Mouse (Mus musculus): ENCODE data around the gene Ap1m1. TPM values are rescaled to one million over a fixed set of nuclear protein-coding genes. Genes with fewer than 3 reads are reported as not detected.

Gene Ap1m1
- polyA plus RNA-seq, 1 experiment from 2014 or later = 207 TPM

- WGBS = 65% methylated on average over 1 of the region's 1 CpGs
- H3K27ac ChIP-seq = no peak overlapping the region
- no peak for ATAC-seq (ENCODE audit: low FRiP score, low read depth)
These were observed 33.4 kb downstream of the Ap1m1 start for GRCm38 (mm10) chr8:72273111-72273770.

GRCm38 (mm10) chr8:72273807-72274206 is 34.0 kb downstream of the Ap1m1 start:
- Histone ChIP-seq H3K36me3 (no peaks in the 10 kb centered on the region), H3K9ac (no peak overlapping the region), H3K4me3 (no peak overlapping the region), H3K9me3 (no peaks in the 10 kb centered on the region), H3K4me1 (no peaks in the 10 kb centered on the region), H3K27me3 (replicated peaks) (no peaks in the 10 kb centered on the region), H3K4me2 (replicated peaks) (no peak overlapping the region), H3K27ac (no peak overlapping the region)
- no peak for ATAC-seq (ENCODE audit: low FRiP score, low read depth)
- 76% methylated on average over 5 of the region's 5 CpGs for WGBS

More at GRCm38 (mm10) chr8:72273111-72273770, 33.4 kb downstream of the Ap1m1 start:
- H3K4me1 ChIP-seq = no peaks in the 10 kb centered on the region
- no peak overlapping the region for H3K9ac ChIP-seq
- H3K9me3 ChIP-seq = no peaks in the 10 kb centered on the region
- no peak overlapping the region for H3K4me2 ChIP-seq (replicated peaks)
- H3K4me3 ChIP-seq = no peak overlapping the region
- H3K36me3 ChIP-seq = no peaks in the 10 kb centered on the region
- H3K27me3 ChIP-seq (replicated peaks) = no peaks in the 10 kb centered on the region

- H3K27me3 ChIP-seq (replicated peaks) = no peaks in the 10 kb centered on the region
- H3K9ac ChIP-seq = no peak overlapping the region
- no peaks in the 10 kb centered on the region for H3K4me1 ChIP-seq
- H3K36me3 ChIP-seq = no peaks in the 10 kb centered on the region
- 86% methylated on average over 3 of the region's 3 CpGs for WGBS
- H3K4me2 ChIP-seq (replicated peaks) = no peak overlapping the region
- no peak for ATAC-seq (ENCODE audit: low FRiP score, low read depth)
- H3K27ac ChIP-seq = no peak overlapping the region
- no peak overlapping the region for H3K4me3 ChIP-seq
- H3K9me3 ChIP-seq = no peaks in the 10 kb centered on the region
These were observed 37.4 kb downstream of the Ap1m1 start for GRCm38 (mm10) chr8:72277244-72277643.

- H3K36me3 ChIP-seq = no peaks in the 10 kb centered on the region
- no peaks in the 10 kb centered on the region for H3K9me3 ChIP-seq
- H3K9ac ChIP-seq = no peak overlapping the region
- no peak overlapping the region for H3K27ac ChIP-seq
- no peak overlapping the region for H3K4me2 ChIP-seq (replicated peaks)
- H3K27me3 ChIP-seq (replicated peaks) = no peaks in the 10 kb centered on the region
- no peak overlapping the region for H3K4me3 ChIP-seq
- 73% methylated on average over 7 of the region's 7 CpGs for WGBS
- no peak for ATAC-seq (ENCODE audit: low FRiP score, low read depth)
- H3K4me1 ChIP-seq = no peaks in the 10 kb centered on the region
These were observed 39.3 kb downstream of the Ap1m1 start for GRCm38 (mm10) chr8:72279151-72279550.

GRCm38 (mm10) chr8:72281634-72282033 is 41.8 kb downstream of the Ap1m1 start:
- ATAC-seq (ENCODE audit: low FRiP score, low read depth) = no peak
- Histone ChIP-seq H3K9ac (no peak overlapping the region), H3K4me2 (replicated peaks) (no peak overlapping the region), H3K4me3 (no peak overlapping the region), H3K27ac (no peak overlapping the region), H3K36me3 (no peaks in the 10 kb centered on the region), H3K9me3 (no peaks in the 10 kb centered on the region), H3K4me1 (no peaks in the 10 kb centered on the region), H3K27me3 (replicated peaks) (no peaks in the 10 kb centered on the region)
- WGBS = 42% methylated on average over 3 of the region's 3 CpGs

GRCm38 (mm10) chr8:72285285-72285684 is 45.5 kb downstream of the Ap1m1 start:
- Histone ChIP-seq H3K4me1 (no peaks in the 10 kb centered on the region), H3K27me3 (replicated peaks) (no peaks in the 10 kb centered on the region), H3K9me3 (no peaks in the 10 kb centered on the region), H3K4me3 (no peak overlapping the region), H3K36me3 (no peaks in the 10 kb centered on the region), H3K9ac (no peak overlapping the region), H3K4me2 (replicated peaks) (no peak overlapping the region), H3K27ac (no peak overlapping the region)
- WGBS = 84% methylated on average over 4 of the region's 4 CpGs
- ATAC-seq (ENCODE audit: low FRiP score, low read depth) = no peak

GRCm38 (mm10) chr8:72289051-72289450 is 49.2 kb downstream of the Ap1m1 start:
- Histone ChIP-seq H3K9ac (no peak overlapping the region), H3K9me3 (no peaks in the 10 kb centered on the region), H3K4me1 (no peaks in the 10 kb centered on the region), H3K27me3 (replicated peaks) (no peaks in the 10 kb centered on the region), H3K27ac (no peak overlapping the region), H3K36me3 (no peaks in the 10 kb centered on the region), H3K4me2 (replicated peaks) (no peak overlapping the region), H3K4me3 (no peak overlapping the region)
- ATAC-seq (ENCODE audit: low FRiP score, low read depth) = no peak

GRCm38 (mm10) chr8:72291104-72291503 is 51.3 kb downstream of the Ap1m1 start:
- no peaks in the 10 kb centered on the region for H3K4me1 ChIP-seq
- WGBS = 85% methylated on average over 2 of the region's 2 CpGs
- H3K9me3 ChIP-seq = no peaks in the 10 kb centered on the region
- no peak overlapping the region for H3K9ac ChIP-seq
- no peaks in the 10 kb centered on the region for H3K36me3 ChIP-seq
- H3K27me3 ChIP-seq (replicated peaks) = no peaks in the 10 kb centered on the region
- no peak overlapping the region for H3K4me2 ChIP-seq (replicated peaks)
- H3K4me3 ChIP-seq = no peak overlapping the region
- no peak overlapping the region for H3K27ac ChIP-seq
- ATAC-seq (ENCODE audit: low FRiP score, low read depth) = no peak

GRCm38 (mm10) chr8:72293309-72293708 is 53.5 kb downstream of the Ap1m1 start:
- Histone ChIP-seq H3K9me3 (no peaks in the 10 kb centered on the region), H3K27ac (no peak overlapping the region), H3K4me1 (no peaks in the 10 kb centered on the region), H3K4me3 (no peak overlapping the region), H3K27me3 (replicated peaks) (no peaks in the 10 kb centered on the region), H3K4me2 (replicated peaks) (no peak overlapping the region), H3K36me3 (no peaks in the 10 kb centered on the region), H3K9ac (no peak overlapping the region)
- ATAC-seq (ENCODE audit: low FRiP score, low read depth) = no peak

GRCm38 (mm10) chr8:72295125-72295524 is 55.3 kb downstream of the Ap1m1 start:
- Histone ChIP-seq H3K4me2 (replicated peaks) (no peak overlapping the region), H3K36me3 (no peaks in the 10 kb centered on the region), H3K27ac (no peak overlapping the region), H3K4me3 (no peak overlapping the region), H3K27me3 (replicated peaks) (no peaks in the 10 kb centered on the region), H3K9me3 (no peaks in the 10 kb centered on the region), H3K9ac (no peak overlapping the region), H3K4me1 (no peaks in the 10 kb centered on the region)
- no peak for ATAC-seq (ENCODE audit: low FRiP score, low read depth)
- 73% methylated on average over 3 of the region's 3 CpGs for WGBS

- ATAC-seq (ENCODE audit: low FRiP score, low read depth) = no peak
- Histone ChIP-seq H3K4me3 (no peak overlapping the region), H3K36me3 (no peaks in the 10 kb centered on the region), H3K4me1 (no peaks in the 10 kb centered on the region), H3K27ac (no peak overlapping the region), H3K27me3 (replicated peaks) (no peaks in the 10 kb centered on the region), H3K9ac (no peak overlapping the region), H3K9me3 (no peaks in the 10 kb centered on the region), H3K4me2 (replicated peaks) (no peak overlapping the region)
- WGBS = 63% methylated on average over 8 of the region's 8 CpGs
These were observed 55.9 kb downstream of the Ap1m1 start for GRCm38 (mm10) chr8:72295679-72296078.

- ATAC-seq (ENCODE audit: low FRiP score, low read depth) = no peak
- WGBS = 85% methylated on average over 8 of the region's 8 CpGs
These were observed 56.7 kb downstream of the Ap1m1 start for GRCm38 (mm10) chr8:72296561-72296960.

GRCm38 (mm10) chr8:72298928-72299327 is 59.1 kb downstream of the Ap1m1 start:
- no peaks in the 10 kb centered on the region for H3K9me3 ChIP-seq
- 86% methylated on average over 1 of the region's 1 CpGs for WGBS
- no peaks in the 10 kb centered on the region for H3K27me3 ChIP-seq (replicated peaks)
- no peak for ATAC-seq (ENCODE audit: low FRiP score, low read depth)
- H3K27ac ChIP-seq = no peak overlapping the region
- no peak overlapping the region for H3K4me3 ChIP-seq
- H3K4me1 ChIP-seq = no peaks in the 10 kb centered on the region
- H3K36me3 ChIP-seq = no peaks in the 10 kb centered on the region
- no peak overlapping the region for H3K9ac ChIP-seq
- H3K4me2 ChIP-seq (replicated peaks) = no peak overlapping the region

More at GRCm38 (mm10) chr8:72296561-72296960, 56.7 kb downstream of the Ap1m1 start:
- no peak overlapping the region for H3K27ac ChIP-seq
- H3K4me1 ChIP-seq = no peaks in the 10 kb centered on the region
- no peak overlapping the region for H3K4me2 ChIP-seq (replicated peaks)
- H3K36me3 ChIP-seq = no peaks in the 10 kb centered on the region
- H3K4me3 ChIP-seq = no peak overlapping the region
- H3K9me3 ChIP-seq = no peaks in the 10 kb centered on the region
- no peak overlapping the region for H3K9ac ChIP-seq
- no peaks in the 10 kb centered on the region for H3K27me3 ChIP-seq (replicated peaks)

Measured in neural tube, embryonic 12.5 days (tissue).